Mouse (Mus musculus): ENCODE data around the gene Gm17581. TPM values are rescaled to one million over a fixed set of nuclear protein-coding genes. Genes with fewer than 3 reads are reported as not detected.

Gm17581 gene
- polyA plus RNA-seq, 1 experiment from 2014 or later = not detected

DNA sequence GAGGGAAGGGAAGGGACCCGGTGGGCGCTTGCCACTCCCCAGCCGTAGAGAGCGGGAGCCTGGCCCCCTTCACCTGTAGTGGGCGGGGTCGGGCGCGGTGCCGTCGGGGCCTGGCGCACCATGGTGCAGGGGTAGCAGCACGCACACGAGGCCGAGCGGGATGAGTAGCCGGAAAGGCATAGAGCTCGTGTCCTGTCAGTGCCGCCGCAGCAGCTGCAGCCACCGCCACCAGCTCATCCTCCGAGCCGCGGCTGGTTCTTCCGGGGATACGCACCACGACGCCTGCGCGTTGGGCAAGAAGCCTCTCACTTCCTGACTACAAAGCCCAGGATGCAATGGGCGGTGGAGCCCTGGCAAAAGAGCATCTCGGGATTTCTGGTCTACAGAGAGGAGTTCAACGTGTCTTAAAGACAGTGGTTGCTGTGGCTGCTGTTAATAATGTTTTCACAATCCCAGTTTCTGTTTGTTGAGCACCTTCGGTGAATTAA, 6.5 kb downstream of the Gm17581 start, which contains the start of gene Edem2:
Gene Edem2 (minus strand): TSS at position 318 of the 488 bp plus-strand sequence.
- H3K36me3 ChIP-seq = peaks cover 11% of the 10 kb centered on the region; the same call in 1 of the 2 replicates
- no peaks in the 10 kb centered on the region; the same call in 1 of the 2 replicates for H3K27me3 ChIP-seq
- no peaks in the 10 kb centered on the region for H3K9me3 ChIP-seq
- under 1% methylated on average over 33 of the region's 33 CpGs for WGBS
- peak within 1 kb of the TSS; percentile 80 for H3K4me3 ChIP-seq
- peak within 1 kb of the TSS; percentile 50 for H3K27ac ChIP-seq (replicated peaks)
- H3K4me2 ChIP-seq (replicated peaks) = peak within 1 kb of the TSS; percentile 95
- peak; percentile 98 for ATAC-seq (ENCODE audit: low FRiP score, low read depth)
- peaks cover 12% of the 10 kb centered on the region for H3K4me1 ChIP-seq
- peak within 1 kb of the TSS; percentile 87 for H3K9ac ChIP-seq (replicated peaks)

DNA sequence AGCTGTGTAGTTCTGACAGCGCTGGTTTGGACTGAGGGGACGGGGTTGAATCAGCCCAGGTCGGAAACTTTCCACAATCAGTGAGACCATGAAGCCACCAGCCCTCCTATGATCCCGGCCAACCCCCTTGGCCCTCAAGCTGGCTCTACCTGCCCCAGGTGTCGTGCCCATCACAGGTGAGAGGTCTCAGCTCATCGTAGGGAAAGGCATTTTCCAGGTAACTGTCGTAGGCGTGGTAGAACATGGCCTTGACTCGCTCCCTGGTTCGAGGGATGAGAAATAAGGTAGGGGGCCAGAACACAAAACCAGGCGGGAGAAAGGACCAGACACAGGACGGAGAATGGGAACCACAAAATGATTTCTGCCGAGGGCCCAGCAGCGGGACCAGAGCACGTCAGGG, 6.9 kb downstream of the Gm17581 start:
- no peaks in the 10 kb centered on the region for H3K9me3 ChIP-seq
- H3K27ac ChIP-seq (replicated peaks) = peak overlapping the region; percentile 50
- peak overlapping the region; percentile 87 for H3K9ac ChIP-seq (replicated peaks)
- WGBS = 6% methylated on average over 15 of the region's 15 CpGs
- no peaks in the 10 kb centered on the region; the same call in 1 of the 2 replicates for H3K27me3 ChIP-seq
- H3K4me2 ChIP-seq (replicated peaks) = peak overlapping the region; percentile 95
- H3K4me1 ChIP-seq = peaks cover 12% of the 10 kb centered on the region
- ATAC-seq (ENCODE audit: low FRiP score, low read depth) = no peak
- H3K36me3 ChIP-seq = peaks cover 11% of the 10 kb centered on the region; the same call in 1 of the 2 replicates
- H3K4me3 ChIP-seq = peak overlapping the region; percentile 80

GRCm38 (mm10) chr2:155727764-155728395, 7.8 kb downstream of the Gm17581 start:
- Histone ChIP-seq H3K36me3 (peaks cover 16% of the 10 kb centered on the region; the same call in 1 of the 2 replicates), H3K4me2 (replicated peaks) (no peak overlapping the region), H3K9ac (replicated peaks) (no peak overlapping the region), H3K9me3 (no peaks in the 10 kb centered on the region), H3K4me1 (peaks cover 12% of the 10 kb centered on the region), H3K27me3 (no peaks in the 10 kb centered on the region; the same call in 1 of the 2 replicates), H3K4me3 (no peak overlapping the region), H3K27ac (replicated peaks) (no peak overlapping the region)
- 83% methylated on average over 7 of the region's 7 CpGs for WGBS
- ATAC-seq (ENCODE audit: low FRiP score, low read depth) = no peak

DNA sequence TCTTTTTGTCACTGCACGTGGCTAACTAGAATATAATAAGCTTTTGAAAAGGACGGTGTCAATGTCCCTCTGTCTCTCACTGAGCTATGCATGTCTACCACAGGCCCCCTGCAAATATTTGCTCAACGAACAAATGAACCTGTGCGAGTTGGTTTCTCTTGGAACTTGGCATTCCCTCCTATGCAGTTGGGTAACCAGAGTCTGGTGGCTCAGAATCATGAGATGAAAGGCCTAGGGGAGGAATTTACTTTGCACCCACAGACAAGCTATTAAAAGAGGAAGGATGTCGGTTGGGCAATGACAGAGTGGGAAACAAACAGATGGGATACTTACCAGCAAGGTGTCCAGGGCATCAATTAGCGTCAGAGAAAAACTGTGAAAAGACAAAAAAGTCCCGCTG, 9.4 kb downstream of the Gm17581 start:
- no peaks in the 10 kb centered on the region for H3K27me3 ChIP-seq
- WGBS = 85% methylated on average over 7 of the region's 7 CpGs
- H3K9ac ChIP-seq (replicated peaks) = no peak overlapping the region
- H3K9me3 ChIP-seq = no peaks in the 10 kb centered on the region
- no peak for ATAC-seq (ENCODE audit: low FRiP score, low read depth)
- H3K4me2 ChIP-seq (replicated peaks) = no peak overlapping the region
- H3K36me3 ChIP-seq = peaks cover 24% of the 10 kb centered on the region
- no peak overlapping the region for H3K4me3 ChIP-seq
- peaks cover 12% of the 10 kb centered on the region for H3K4me1 ChIP-seq
- H3K27ac ChIP-seq (replicated peaks) = no peak overlapping the region

DNA sequence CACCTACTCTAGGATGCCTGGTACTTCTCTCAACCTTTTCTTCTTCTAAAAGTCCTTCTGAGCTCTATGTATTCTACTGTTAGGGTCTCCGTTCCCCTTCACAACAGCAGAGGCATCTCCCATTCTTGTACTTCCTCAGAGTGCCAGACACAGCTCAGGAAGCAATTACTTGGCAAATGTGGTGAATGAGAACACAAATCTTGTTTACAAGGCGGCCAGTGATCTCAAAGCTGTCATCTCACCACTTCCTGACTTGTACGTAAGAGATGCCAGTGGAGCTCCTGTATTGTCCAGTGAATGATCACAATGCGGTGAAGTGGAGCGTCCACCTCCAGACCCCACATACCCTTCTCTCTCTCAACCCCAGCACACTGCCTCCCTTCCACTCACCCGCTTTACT, 11.1 kb downstream of the Gm17581 start:
- Histone ChIP-seq H3K9me3 (no peaks in the 10 kb centered on the region), H3K9ac (replicated peaks) (no peak overlapping the region), H3K4me2 (replicated peaks) (no peak overlapping the region), H3K36me3 (peaks cover 38% of the 10 kb centered on the region), H3K4me3 (no peak overlapping the region), H3K27ac (replicated peaks) (no peak overlapping the region), H3K27me3 (no peaks in the 10 kb centered on the region), H3K4me1 (peaks cover 12% of the 10 kb centered on the region)
- WGBS = 92% methylated on average over 6 of the region's 6 CpGs
- no peak for ATAC-seq (ENCODE audit: low FRiP score, low read depth)

DNA sequence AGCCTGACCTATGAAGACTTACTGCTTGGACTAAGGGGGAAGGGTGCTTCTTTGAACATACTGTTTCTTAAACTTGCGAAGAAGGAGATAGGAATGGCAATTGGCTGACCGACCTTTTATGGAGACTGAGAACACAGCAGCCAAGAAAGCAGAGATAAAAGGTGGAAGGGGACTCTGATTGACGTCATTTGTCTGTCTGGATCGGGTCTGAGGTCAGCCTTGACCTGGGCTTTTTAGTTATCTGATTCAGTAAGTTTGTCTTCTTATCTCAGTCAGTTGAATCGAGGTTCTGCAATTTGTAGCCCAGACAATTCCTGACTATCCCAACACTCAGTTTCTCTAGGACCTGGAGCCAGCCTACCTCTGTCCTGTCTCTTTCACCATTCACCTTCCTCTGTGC, 11.6 kb downstream of the Gm17581 start:
- Histone ChIP-seq H3K4me3 (no peak overlapping the region), H3K27ac (replicated peaks) (no peak overlapping the region), H3K9me3 (no peaks in the 10 kb centered on the region), H3K27me3 (no peaks in the 10 kb centered on the region), H3K4me2 (replicated peaks) (no peak overlapping the region), H3K36me3 (peaks cover 43% of the 10 kb centered on the region), H3K4me1 (peaks cover 12% of the 10 kb centered on the region), H3K9ac (replicated peaks) (no peak overlapping the region)
- 91% methylated on average over 5 of the region's 5 CpGs for WGBS
- ATAC-seq (ENCODE audit: low FRiP score, low read depth) = no peak

- 93% methylated on average over 5 of the region's 5 CpGs for WGBS
- H3K27me3 ChIP-seq = no peaks in the 10 kb centered on the region
- no peak overlapping the region for H3K27ac ChIP-seq (replicated peaks)
- H3K9ac ChIP-seq (replicated peaks) = no peak overlapping the region
- ATAC-seq (ENCODE audit: low FRiP score, low read depth) = no peak
- no peaks in the 10 kb centered on the region for H3K4me1 ChIP-seq
- no peak overlapping the region for H3K4me2 ChIP-seq (replicated peaks)
- peaks cover 61% of the 10 kb centered on the region for H3K36me3 ChIP-seq
- H3K9me3 ChIP-seq = no peaks in the 10 kb centered on the region
- no peak overlapping the region for H3K4me3 ChIP-seq
These were observed 15.1 kb downstream of the Gm17581 start for GRCm38 (mm10) chr2:155720585-155720984.

DNA sequence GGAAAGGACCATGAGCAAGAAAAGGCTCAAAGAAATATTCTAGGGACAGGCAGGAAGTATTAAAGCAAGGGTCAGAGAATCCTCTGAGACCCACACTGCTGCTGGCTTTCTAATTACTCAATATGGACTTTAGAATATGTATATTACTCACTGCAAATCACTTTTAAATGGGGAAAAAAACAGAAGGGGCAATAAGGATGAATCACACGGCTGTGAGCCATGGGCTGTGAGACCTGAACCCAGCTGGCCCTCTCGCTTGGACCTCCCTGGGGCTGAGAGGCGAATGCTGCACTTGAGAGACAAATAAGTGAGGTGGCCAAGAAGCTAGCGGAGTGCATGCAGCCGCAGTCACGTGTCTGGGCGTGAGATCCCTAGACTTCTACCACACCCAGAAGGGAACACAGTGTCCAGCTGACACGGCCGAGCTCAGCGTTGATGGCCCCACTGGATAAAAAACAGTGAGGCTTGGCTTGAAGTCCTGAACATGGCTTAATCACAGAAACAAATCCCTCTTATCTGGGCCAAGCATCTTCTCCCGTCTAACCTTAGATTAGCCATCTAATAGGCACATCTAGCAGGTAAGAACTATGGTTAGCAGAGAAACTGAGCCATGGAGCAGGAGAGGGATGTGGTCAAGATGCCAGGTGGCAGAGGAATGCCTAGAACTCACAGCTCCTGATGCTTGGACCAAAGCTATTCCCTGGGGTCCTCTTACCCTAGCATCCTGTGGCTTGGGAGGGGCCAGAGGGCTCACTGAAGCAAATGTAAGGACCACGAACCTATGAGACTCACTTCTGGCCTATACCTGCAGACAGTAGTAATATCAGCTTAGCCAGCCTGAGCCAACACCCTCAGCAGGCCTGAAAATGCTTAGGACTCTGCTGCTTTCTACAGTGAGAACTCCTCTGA, 18.3 kb downstream of the Gm17581 start:
- no peak overlapping the region for H3K4me3 ChIP-seq
- no peaks in the 10 kb centered on the region for H3K9me3 ChIP-seq
- no peaks in the 10 kb centered on the region for H3K27me3 ChIP-seq
- H3K4me2 ChIP-seq (replicated peaks) = no peak overlapping the region
- H3K9ac ChIP-seq (replicated peaks) = no peak overlapping the region
- no peaks in the 10 kb centered on the region for H3K4me1 ChIP-seq
- H3K36me3 ChIP-seq = peaks cover 76% of the 10 kb centered on the region
- WGBS = 87% methylated on average over 12 of the region's 12 CpGs
- H3K27ac ChIP-seq (replicated peaks) = no peak overlapping the region
- ATAC-seq (ENCODE audit: low FRiP score, low read depth) = no peak

DNA sequence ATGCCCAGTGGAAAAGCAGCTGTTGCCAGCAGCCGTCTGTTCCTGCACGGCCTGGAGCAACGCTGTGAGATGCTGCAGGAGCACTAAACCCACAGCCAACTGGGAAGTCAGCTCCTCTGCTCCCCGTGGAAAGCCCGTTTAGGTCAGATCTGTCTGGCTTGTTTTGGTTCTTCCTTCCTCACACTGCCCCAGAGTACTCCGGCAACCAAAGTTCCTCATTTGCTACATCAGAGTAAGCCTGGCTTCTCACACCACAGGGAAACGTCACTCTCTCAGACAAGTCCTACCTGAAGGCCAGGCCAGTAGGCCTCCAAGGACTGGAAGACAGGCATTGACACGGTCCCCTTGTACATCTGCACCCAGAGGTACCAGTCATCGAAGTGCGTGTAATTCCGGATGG, 25.1 kb downstream of the Gm17581 start:
- no peak overlapping the region for H3K4me3 ChIP-seq
- WGBS = 93% methylated on average over 11 of the region's 11 CpGs
- no peak overlapping the region for H3K4me2 ChIP-seq (replicated peaks)
- no peak overlapping the region for H3K27ac ChIP-seq (replicated peaks)
- no peak for ATAC-seq (ENCODE audit: low FRiP score, low read depth)
- H3K9ac ChIP-seq (replicated peaks) = no peak overlapping the region
- H3K4me1 ChIP-seq = no peaks in the 10 kb centered on the region
- no peaks in the 10 kb centered on the region for H3K27me3 ChIP-seq
- H3K36me3 ChIP-seq = peaks cover 80% of the 10 kb centered on the region
- no peaks in the 10 kb centered on the region for H3K9me3 ChIP-seq

DNA sequence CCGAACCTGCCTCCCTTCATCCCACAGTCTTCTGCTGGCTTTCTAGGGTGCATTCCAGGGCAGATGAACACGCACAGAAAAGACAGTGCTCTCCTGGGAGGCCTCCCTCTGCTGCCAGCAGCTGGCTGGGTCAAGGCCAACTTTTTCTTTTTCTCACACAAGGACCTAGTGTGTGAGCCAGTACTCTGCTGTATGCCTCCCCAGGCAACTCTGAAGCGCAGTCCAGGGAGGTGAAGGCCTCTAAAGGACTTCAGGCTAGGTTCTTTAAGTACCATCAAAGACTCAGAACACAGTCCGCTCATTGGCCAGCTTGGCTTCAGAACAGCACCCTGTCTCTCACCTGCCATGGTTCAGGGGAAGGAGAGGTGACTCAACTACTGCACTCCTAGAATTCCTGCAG, 28.4 kb downstream of the Gm17581 start:
- no peak overlapping the region for H3K9ac ChIP-seq (replicated peaks)
- peaks cover 69% of the 10 kb centered on the region for H3K36me3 ChIP-seq
- H3K4me2 ChIP-seq (replicated peaks) = no peak overlapping the region
- no peaks in the 10 kb centered on the region for H3K27me3 ChIP-seq
- WGBS = 88% methylated on average over 4 of the region's 4 CpGs
- H3K9me3 ChIP-seq = no peaks in the 10 kb centered on the region
- no peak overlapping the region for H3K27ac ChIP-seq (replicated peaks)
- peaks cover 4% of the 10 kb centered on the region; the same call in 1 of the 2 replicates for H3K4me1 ChIP-seq
- no peak overlapping the region for H3K4me3 ChIP-seq
- ATAC-seq (ENCODE audit: low FRiP score, low read depth) = no peak

DNA sequence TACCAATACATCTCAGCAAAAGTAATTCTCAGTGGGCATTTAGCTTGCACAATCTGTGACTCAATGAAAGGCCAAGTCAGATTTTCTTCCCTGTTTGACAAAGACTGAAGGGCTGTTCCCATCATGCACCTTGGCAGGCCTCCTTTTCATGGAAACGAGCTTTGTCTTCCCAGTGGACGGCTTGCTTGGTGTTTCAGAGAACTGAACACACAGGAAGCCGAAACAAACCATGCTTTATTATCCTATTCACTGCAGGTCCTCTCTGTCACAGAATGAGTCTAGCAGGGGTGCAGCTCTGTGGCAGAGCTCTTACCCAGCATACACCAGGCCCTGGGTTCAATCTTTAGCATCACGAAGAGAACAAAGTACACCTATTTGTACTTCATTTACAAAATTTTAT, 32.0 kb downstream of the Gm17581 start:
- H3K36me3 ChIP-seq = peaks cover 54% of the 10 kb centered on the region
- ATAC-seq (ENCODE audit: low FRiP score, low read depth) = peak; percentile 84; the same call in 1 of the 2 replicates

GRCm38 (mm10) chr2:155701399-155701919, 34.2 kb downstream of the Gm17581 start:
- 88% methylated on average over 19 of the region's 19 CpGs for WGBS
- Histone ChIP-seq H3K9ac (replicated peaks) (no peak overlapping the region), H3K27me3 (no peaks in the 10 kb centered on the region), H3K4me2 (replicated peaks) (no peak overlapping the region), H3K27ac (replicated peaks) (no peak overlapping the region), H3K4me1 (peaks cover 4% of the 10 kb centered on the region; the same call in 1 of the 2 replicates), H3K4me3 (no peak overlapping the region), H3K9me3 (no peaks in the 10 kb centered on the region), H3K36me3 (peaks cover 39% of the 10 kb centered on the region)
- no peak for ATAC-seq (ENCODE audit: low FRiP score, low read depth)

More for the DNA sequence above, 32.0 kb downstream of the Gm17581 start:
- no peaks in the 10 kb centered on the region for H3K9me3 ChIP-seq
- no peak overlapping the region for H3K9ac ChIP-seq (replicated peaks)
- peaks cover 4% of the 10 kb centered on the region; the same call in 1 of the 2 replicates for H3K4me1 ChIP-seq
- peak overlapping the region; percentile 67 for H3K27ac ChIP-seq (replicated peaks)
- H3K4me2 ChIP-seq (replicated peaks) = no peak overlapping the region
- 21% methylated on average over 4 of the region's 4 CpGs for WGBS
- H3K4me3 ChIP-seq = no peak overlapping the region
- H3K27me3 ChIP-seq = no peaks in the 10 kb centered on the region
